Mouse (Mus musculus) olfactory bulb, adult 2 months (tissue): ENCODE data around the gene Arl15.

ENCODE experiments used
- CTCF ChIP-seq: fragments of 200-500 bp; IDR thresholded peaks from 2 replicates; pipeline ENCODE4 v1.5.1; 2012; ENCODE audit warnings: low read depth, mild to moderate bottlenecking, low read length, moderate library complexity; ENCODE audit not compliant: insufficient read depth
- POLR2A ChIP-seq: fragments of 200-500 bp; IDR thresholded peaks from 2 replicates; pipeline ENCODE4 v1.6.1; 2012; ENCODE audit warnings: mild to moderate bottlenecking, low read depth, low read length, moderate library complexity; ENCODE audit not compliant: insufficient read depth

- TF ChIP-seq CTCF (no peak), POLR2A (no peak)
Observed at GRCm38 (mm10) chr13:113984491-113984890, 190.2 kb downstream of the Arl15 start.
